Mouse (Mus musculus) ovary, postnatal 14 days (tissue): ENCODE measurements around the gene Rhox2c.
"Not testable (repeated sequence)": the region's sequence is repeated elsewhere in the genome, so short reads cannot be mapped to it uniquely, and the experiment has no call there.

ENCODE experiments used
- DNase-seq: peaks from one replicate; pipeline ENCODE4 v3.0.0; 2022; ENCODE audit warnings: low spot score

The Rhox2c gene

DNA sequence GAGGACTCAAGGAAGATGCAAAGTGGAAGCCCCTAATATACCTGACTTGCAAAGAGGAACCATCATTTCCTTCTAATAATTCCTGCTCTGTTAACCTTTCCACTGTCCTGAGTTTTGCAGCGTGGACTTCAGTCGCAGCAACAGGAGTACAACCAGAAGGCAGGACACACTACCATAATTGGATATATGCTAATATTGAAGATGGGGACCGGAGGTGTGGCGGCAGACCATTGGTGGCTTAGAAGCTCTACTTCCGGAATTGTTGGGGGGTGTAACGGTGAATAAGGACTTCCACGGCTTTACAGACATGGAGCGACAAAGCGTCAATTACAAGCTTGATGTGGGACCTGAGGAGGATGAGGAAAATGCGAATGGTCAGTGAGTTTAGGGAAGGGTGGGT, at the start of gene Rhox2c:
Gene Rhox2c, plus strand, starts transcription at position 301 of the 400 bp plus-strand sequence.
- DNase-seq, result not testable (repeated sequence)

DNA sequence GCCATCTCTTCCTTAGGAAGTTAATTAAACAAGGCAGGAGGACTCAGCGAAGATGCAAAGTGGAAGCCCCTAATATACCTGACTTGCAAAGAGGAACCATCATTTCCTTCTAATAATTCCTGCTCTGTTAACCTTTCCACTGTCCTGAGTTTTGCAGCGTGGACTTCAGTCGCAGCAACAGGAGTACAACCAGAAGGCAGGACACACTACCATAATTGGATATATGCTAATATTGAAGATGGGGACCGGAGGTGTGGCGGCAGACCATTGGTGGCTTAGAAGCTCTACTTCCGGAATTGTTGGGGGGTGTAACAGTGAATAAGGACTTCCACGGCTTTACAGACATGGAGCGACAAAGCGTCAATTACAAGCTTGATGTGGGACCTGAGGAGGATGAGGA, 41.7 kb upstream of the Rhox2c start, which contains the start of gene Rhox2b:
Gene Rhox2b, plus strand, starts transcription at position 301 of the 400 bp plus-strand sequence.
- not testable (repeated sequence) for DNase-seq

DNA sequence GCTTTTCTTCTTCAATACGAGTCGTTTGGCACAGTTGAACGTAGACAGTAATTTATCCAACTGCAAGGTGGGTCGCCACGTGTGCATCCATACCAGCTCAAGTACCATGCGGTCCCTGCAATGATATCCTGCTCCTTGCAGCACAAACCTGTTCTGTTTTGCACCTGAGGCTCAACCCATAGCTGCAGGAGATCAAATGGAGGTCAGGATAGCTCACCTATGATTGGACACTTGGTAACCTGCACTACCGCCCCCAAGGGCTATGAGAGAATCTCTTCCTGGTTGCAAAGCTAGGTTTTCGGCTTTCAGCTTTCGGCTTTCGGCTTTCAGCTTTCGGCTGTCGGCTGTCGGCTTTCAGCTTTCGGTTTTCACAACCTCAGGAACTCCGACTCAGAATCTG, 21.3 kb upstream of the Rhox2c start, which contains the start of gene Rhox4b:
Gene Rhox4b, plus strand, starts transcription at position 301 of the 400 bp plus-strand sequence.
- not testable (repeated sequence) for DNase-seq

DNA sequence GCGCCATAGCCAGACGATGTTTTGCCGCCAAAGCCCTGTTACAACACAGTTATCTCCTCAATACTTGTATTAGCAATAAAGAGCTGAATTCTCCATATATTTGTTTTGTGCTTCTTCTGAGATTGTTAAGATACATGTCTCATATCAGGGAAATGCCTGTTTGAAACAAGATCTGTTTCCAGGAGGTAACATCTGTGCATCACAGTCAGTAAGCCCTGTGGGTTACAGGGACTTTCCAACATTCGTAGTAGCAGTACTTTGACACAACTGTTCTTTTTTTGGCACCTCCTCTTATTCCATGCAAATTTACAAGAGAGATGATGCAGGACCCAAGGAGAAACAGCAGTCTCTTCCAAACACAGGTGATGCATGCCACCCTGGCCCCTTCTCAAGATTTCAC, 4.8 kb downstream of the Rhox2c start, which contains the start of gene Rhox3c:
Gene Rhox3c, plus strand, starts transcription at position 301 of the 400 bp plus-strand sequence.
- not testable (repeated sequence) for DNase-seq

DNA sequence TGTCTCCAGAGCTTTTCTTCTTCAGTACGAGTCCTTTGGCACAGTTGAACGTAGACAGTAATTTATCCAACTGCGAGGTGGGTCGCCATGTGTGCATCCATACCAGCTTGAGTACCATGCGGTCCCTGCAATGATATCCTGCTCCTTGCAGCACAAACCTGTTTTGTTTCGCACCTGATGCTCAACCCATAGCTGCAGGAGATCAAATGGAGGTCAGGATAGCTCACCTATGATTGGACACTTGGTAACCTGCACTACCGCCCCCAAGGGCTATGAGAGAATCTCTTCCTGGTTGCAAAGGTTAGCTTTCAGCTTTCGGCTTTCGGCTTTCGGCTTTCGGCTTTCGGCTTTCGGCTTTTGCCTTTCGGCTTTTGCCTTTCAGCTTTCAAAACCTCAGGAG, 26.6 kb downstream of the Rhox2c start, which contains the start of gene Rhox4c:
Gene Rhox4c, plus strand, starts transcription at position 301 of the 400 bp plus-strand sequence.
- DNase-seq, result not testable (repeated sequence)

DNA sequence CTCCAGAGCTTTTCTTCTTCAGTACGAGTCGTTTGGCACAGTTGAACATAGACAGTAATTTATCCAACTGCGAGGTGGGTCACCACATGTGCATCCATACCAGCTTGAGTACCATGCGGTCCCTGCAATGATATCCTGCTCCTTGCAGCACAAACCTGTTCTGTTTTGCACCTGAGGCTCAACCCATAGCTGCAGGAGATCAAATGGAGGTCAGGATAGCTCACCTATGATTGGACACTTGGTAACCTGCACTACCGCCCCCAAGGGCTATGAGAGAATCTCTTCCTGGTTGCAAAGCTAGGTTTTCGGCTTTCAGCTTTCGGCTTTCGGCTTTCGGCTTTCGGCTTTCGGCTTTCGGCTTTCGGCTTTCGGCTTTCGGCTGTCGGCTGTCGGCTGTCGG, 60.6 kb downstream of the Rhox2c start, which contains the start of gene Rhox4d:
Gene Rhox4d, plus strand, starts transcription at position 301 of the 400 bp plus-strand sequence.
- not testable (repeated sequence) for DNase-seq
